Mouse (Mus musculus): ENCODE measurements around the gene Ptcd2. TPM values are rescaled to one million over a fixed set of nuclear protein-coding genes. Genes with fewer than 3 reads are reported as not detected.

Gene Ptcd2
- polyA plus RNA-seq, 1 experiment from 2014 or later = 48.8 TPM

DNA sequence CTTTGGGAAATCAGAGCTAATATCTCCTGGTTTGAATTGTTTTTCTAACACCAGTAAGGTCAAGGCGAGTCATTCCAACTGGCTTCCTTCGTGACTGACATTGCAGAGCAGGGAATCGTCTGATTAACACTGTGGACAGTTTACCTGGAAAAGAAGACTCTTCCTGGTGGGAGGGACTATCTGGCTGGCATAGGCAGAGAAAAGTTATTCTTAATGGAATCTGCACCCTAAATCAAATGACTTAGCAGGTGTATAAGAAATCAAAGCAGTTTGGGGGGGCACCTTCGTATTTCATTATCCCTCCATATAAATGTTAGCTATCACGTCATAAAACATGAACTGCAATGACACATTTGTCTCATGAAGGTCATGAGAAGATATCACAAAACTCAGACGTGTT, 66.0 kb downstream of the Ptcd2 start:
- Histone ChIP-seq H3K4me1 (ENCODE audit: insufficient read depth) (peaks cover 4% of the 10 kb centered on the region; the same call in 1 of the 2 replicates), H3K36me3 (ENCODE audit: insufficient read depth) (no peaks in the 10 kb centered on the region), H3K4me2 (no peak overlapping the region), H3K9ac (no peak overlapping the region), H3K4me3 (ENCODE audit: low read depth, low read length) (no peak overlapping the region), H3K27me3 (ENCODE audit: insufficient read depth, low read length) (no peaks in the 10 kb centered on the region), H3K27ac (ENCODE audit: low read depth) (no peak overlapping the region), H3K9me3 (ENCODE audit: low read depth, low read length) (no peaks in the 10 kb centered on the region)
- no peak for TF ChIP-seq CTCF (IDR thresholded peaks at IDR 0.05; ENCODE audit: low read depth)
- ATAC-seq (ENCODE audit: insufficient read depth) (no peak), DNase-seq (no peak)
- 64% methylated on average over 6 of the region's 6 CpGs for WGBS

- Histone ChIP-seq H3K4me2 (no peak overlapping the region), H3K4me1 (ENCODE audit: insufficient read depth) (no peaks in the 10 kb centered on the region), H3K27ac (ENCODE audit: low read depth) (no peak overlapping the region), H3K9ac (no peak overlapping the region), H3K4me3 (ENCODE audit: low read depth, low read length) (no peak overlapping the region), H3K9me3 (ENCODE audit: low read depth, low read length) (no peaks in the 10 kb centered on the region), H3K27me3 (ENCODE audit: insufficient read depth, low read length) (no peaks in the 10 kb centered on the region), H3K36me3 (ENCODE audit: insufficient read depth) (no peaks in the 10 kb centered on the region)
- TF ChIP-seq CTCF (IDR thresholded peaks at IDR 0.05; ENCODE audit: low read depth) = no peak
- ATAC-seq (ENCODE audit: insufficient read depth) (no peak), DNase-seq (no peak)
- 92% methylated on average over 3 of the region's 3 CpGs for WGBS
Measured at GRCm38 (mm10) chr13:99277521-99277920, 67.0 kb downstream of the Ptcd2 start.

GRCm38 (mm10) chr13:99272046-99272445, 72.5 kb downstream of the Ptcd2 start:
- ATAC-seq (ENCODE audit: insufficient read depth) = no peak
- no peaks in the 10 kb centered on the region for H3K9me3 ChIP-seq (ENCODE audit: low read depth, low read length)
- no peak overlapping the region for H3K4me2 ChIP-seq
- no peak for DNase-seq
- no peaks in the 10 kb centered on the region for H3K4me1 ChIP-seq (ENCODE audit: insufficient read depth)
- no peak overlapping the region for H3K27ac ChIP-seq (ENCODE audit: low read depth)
- H3K36me3 ChIP-seq (ENCODE audit: insufficient read depth) = no peaks in the 10 kb centered on the region
- TF ChIP-seq CTCF (IDR thresholded peaks at IDR 0.05; ENCODE audit: low read depth) = no peak
- H3K9ac ChIP-seq = no peak overlapping the region
- 94% methylated on average over 3 of the region's 3 CpGs for WGBS
- no peak overlapping the region for H3K4me3 ChIP-seq (ENCODE audit: low read depth, low read length)
- no peaks in the 10 kb centered on the region for H3K27me3 ChIP-seq (ENCODE audit: insufficient read depth, low read length)

Other genes starting within 250 kb of the Ptcd2 start
- 1.3 and 1.5 TPM in 2 replicates for gene Zfp366, start 159.9 kb downstream of the Ptcd2 start, polyA plus RNA-seq (2014; fragmentation: Nextera tagmentation; extraction: Ambion mirVana)
- 60.9 and 63.0 TPM in 2 replicates for gene Mrps27, start 81 bp upstream of the Ptcd2 start, polyA plus RNA-seq (2014; fragmentation: Nextera tagmentation; extraction: Ambion mirVana)
- 72.2 and 73.3 TPM in 2 replicates for gene Map1b, start 171.8 kb upstream of the Ptcd2 start, polyA plus RNA-seq (2014; fragmentation: Nextera tagmentation; extraction: Ambion mirVana)